In the genomic region with DNA sequence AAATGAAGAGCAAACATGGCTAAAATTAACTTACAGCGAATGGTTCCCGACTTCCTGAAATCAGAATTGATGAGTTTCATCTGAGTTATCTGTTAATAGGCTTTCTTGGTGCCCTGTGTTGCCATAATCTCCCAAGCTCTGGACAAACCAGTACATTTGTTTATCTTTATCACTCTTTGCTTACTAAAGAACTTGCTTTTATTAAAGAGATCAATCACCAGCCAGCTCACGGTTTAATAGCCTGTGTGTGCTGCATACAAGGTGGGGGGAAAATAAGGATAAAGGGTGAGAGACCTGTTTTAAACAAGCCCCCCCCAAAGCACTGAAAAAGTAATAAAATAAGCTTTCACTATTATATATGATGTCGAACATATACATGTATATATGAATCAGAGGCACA, we compare ENCODE assay signal across 19 mouse cellular contexts.
DNase-seq lines count a peak whose midpoint lies in the region; ATAC-seq and TF ChIP-seq lines count a peak whose summit lies in the region.
"Had no signal": no experiment of that assay in that cellular context is flagged by ENCODE, and none has a peak within 500 bp of the region (broad histone marks: within the 10 kb centered on the region; RNA-seq: fewer than 3 reads in every experiment).

No protein-coding gene starts in this region.

- WGBS in midbrain, embryonic 13.5 days, result 73% methylated on average over 4 of the region's 4 CpGs
- 85% methylated on average over 4 of the region's 4 CpGs for WGBS in midbrain, embryonic 10.5 days
- 63% methylated on average over 4 of the region's 4 CpGs for WGBS in forebrain, postnatal 0 days
- 68% methylated on average over 4 of the region's 4 CpGs for WGBS in hindbrain, embryonic 16.5 days
- 71% methylated on average over 4 of the region's 4 CpGs for WGBS in neural tube, embryonic 15.5 days
- WGBS in kidney, embryonic 14.5 days, result 84% methylated on average over 4 of the region's 4 CpGs
- WGBS in stomach, postnatal 0 days, result 25% methylated on average over 4 of the region's 4 CpGs

- no peak for DNase-seq in midbrain, embryonic 10.5 days (ENCODE audit: low spot score)
- no peak for DNase-seq in forebrain, postnatal 0 days
- DNase-seq in stomach, postnatal 0 days (ENCODE audit: low spot score), result no peak
- DNase-seq: cerebellum, adult 2 months; gastrocnemius, postnatal 14 days; heart, adult 18-20 months; heart, postnatal 36 days; left cerebral cortex, postnatal 4 days; liver; lung, postnatal 10 days; thymus, postnatal 14 days had no signal

- H3K9me3 ChIP-seq in midbrain, embryonic 13.5 days, result no peaks in the 10 kb centered on the region
- H3K9me3 ChIP-seq in midbrain, embryonic 10.5 days (replicated peaks), result no peaks in the 10 kb centered on the region
- H3K9me3 ChIP-seq in forebrain, postnatal 0 days (ENCODE audit: low read length), result no peaks in the 10 kb centered on the region
- H3K9me3 ChIP-seq in hindbrain, embryonic 16.5 days (ENCODE audit: control insufficient read depth, low read length), result no peaks in the 10 kb centered on the region
- H3K9me3 ChIP-seq in neural tube, embryonic 15.5 days (replicated peaks), result no peaks in the 10 kb centered on the region
- H3K9me3 ChIP-seq in kidney, embryonic 14.5 days (ENCODE audit: control insufficient read depth, low read length), result no peaks in the 10 kb centered on the region
- no peaks in the 10 kb centered on the region for H3K9me3 ChIP-seq in stomach, postnatal 0 days (ENCODE audit: control insufficient read depth, low read length)
- H3K9me3 ChIP-seq: embryonic facial prominence, embryonic 12.5 days; intestine, embryonic 15.5 days had no signal

- 0 out of 2 replicates have a peak, but pooled peaks have one; percentile 12 for ATAC-seq in midbrain, embryonic 13.5 days
- no peak for ATAC-seq in forebrain, postnatal 0 days
- ATAC-seq in hindbrain, embryonic 16.5 days, result peak; percentile 32; the same call in 1 of the 2 replicates
- peak; percentile 72; the same call in 1 of the 2 replicates for ATAC-seq in neural tube, embryonic 15.5 days (ENCODE audit: low FRiP score)
- no peak for ATAC-seq in kidney, embryonic 14.5 days (ENCODE audit: low FRiP score, low TSS enrichment)
- ATAC-seq in stomach, postnatal 0 days (ENCODE audit: low FRiP score, low TSS enrichment), result no peak
- ATAC-seq: intestine, embryonic 15.5 days had no signal

- H3K27ac ChIP-seq in midbrain, embryonic 13.5 days, result peak overlapping the region; percentile 56
- no peak overlapping the region for H3K27ac ChIP-seq in midbrain, embryonic 10.5 days (replicated peaks)
- peak overlapping the region; percentile 79 for H3K27ac ChIP-seq in forebrain, postnatal 0 days (ENCODE audit: low read depth, low read length)
- H3K27ac ChIP-seq in hindbrain, embryonic 16.5 days (ENCODE audit: low read depth, low read length), result no peak overlapping the region
- 0 out of 2 replicates have a peak overlapping the region, but pooled peaks have one; percentile 3 for H3K27ac ChIP-seq in neural tube, embryonic 15.5 days (replicated peaks)
- no peak overlapping the region for H3K27ac ChIP-seq in kidney, embryonic 14.5 days (ENCODE audit: low read depth, low read length)
- H3K27ac ChIP-seq in stomach, postnatal 0 days (replicated peaks), result no peak overlapping the region
- H3K27ac ChIP-seq: embryonic facial prominence, embryonic 12.5 days; intestine, embryonic 15.5 days; kidney, postnatal 0 days had no signal

- TF ChIP-seq CTCF in forebrain, postnatal 0 days (IDR thresholded peaks at IDR 0.05; ENCODE audit: low read depth), result no peak
- TF ChIP-seq CTCF in stomach, postnatal 0 days (IDR thresholded peaks at IDR 0.05; ENCODE audit: low read depth), result no peak

- no peaks in the 10 kb centered on the region for H3K27me3 ChIP-seq in midbrain, embryonic 13.5 days
- no peaks in the 10 kb centered on the region for H3K27me3 ChIP-seq in midbrain, embryonic 10.5 days (ENCODE audit: low read depth, poor library complexity, severe bottlenecking)
- H3K27me3 ChIP-seq in forebrain, postnatal 0 days (ENCODE audit: insufficient read depth, low read length), result no peaks in the 10 kb centered on the region
- H3K27me3 ChIP-seq in hindbrain, embryonic 16.5 days (replicated peaks; ENCODE audit: control insufficient read depth, insufficient read depth, low read length), result no peaks in the 10 kb centered on the region
- H3K27me3 ChIP-seq in neural tube, embryonic 15.5 days (replicated peaks), result no peaks in the 10 kb centered on the region
- no peaks in the 10 kb centered on the region for H3K27me3 ChIP-seq in kidney, embryonic 14.5 days (ENCODE audit: control insufficient read depth, insufficient read depth, low read length)
- H3K27me3 ChIP-seq in stomach, postnatal 0 days (ENCODE audit: control insufficient read depth, insufficient read depth, low read length), result no peaks in the 10 kb centered on the region
- H3K27me3 ChIP-seq: embryonic facial prominence, embryonic 12.5 days; intestine, embryonic 15.5 days had no signal

- H3K4me3 ChIP-seq in midbrain, embryonic 13.5 days (replicated peaks), result no peak overlapping the region
- H3K4me3 ChIP-seq in midbrain, embryonic 10.5 days, result no peak overlapping the region
- no peak overlapping the region for H3K4me3 ChIP-seq in forebrain, postnatal 0 days (ENCODE audit: low read depth, low read length)
- no peak overlapping the region for H3K4me3 ChIP-seq in hindbrain, embryonic 16.5 days (ENCODE audit: low read length)
- no peak overlapping the region for H3K4me3 ChIP-seq in neural tube, embryonic 15.5 days (replicated peaks)
- H3K4me3 ChIP-seq in kidney, embryonic 14.5 days (ENCODE audit: low read length), result no peak overlapping the region
- no peak overlapping the region for H3K4me3 ChIP-seq in stomach, postnatal 0 days (ENCODE audit: low read depth, low read length)
- H3K4me3 ChIP-seq: embryonic facial prominence, embryonic 12.5 days; erythroblast, embryonic 14.5 days; intestine, embryonic 15.5 days had no signal

- H3K4me1 ChIP-seq in midbrain, embryonic 13.5 days (replicated peaks), result peaks cover 23% of the 10 kb centered on the region
- H3K4me1 ChIP-seq in midbrain, embryonic 10.5 days, result peaks cover 12% of the 10 kb centered on the region
- peaks cover 18% of the 10 kb centered on the region for H3K4me1 ChIP-seq in forebrain, postnatal 0 days (ENCODE audit: insufficient read depth)
- H3K4me1 ChIP-seq in hindbrain, embryonic 16.5 days (ENCODE audit: control insufficient read depth, insufficient read depth, low read depth, low read length), result no peaks in the 10 kb centered on the region; the same call in 1 of the 2 replicates
- peaks cover 13% of the 10 kb centered on the region for H3K4me1 ChIP-seq in neural tube, embryonic 15.5 days
- H3K4me1 ChIP-seq in kidney, embryonic 14.5 days (ENCODE audit: control insufficient read depth, insufficient read depth, low read length), result no peaks in the 10 kb centered on the region
- H3K4me1 ChIP-seq in stomach, postnatal 0 days (replicated peaks; ENCODE audit: control insufficient read depth, insufficient read depth), result no peaks in the 10 kb centered on the region
- H3K4me1 ChIP-seq: intestine, embryonic 15.5 days had no signal

- H3K36me3 ChIP-seq in midbrain, embryonic 13.5 days, result no peaks in the 10 kb centered on the region
- no peaks in the 10 kb centered on the region for H3K36me3 ChIP-seq in midbrain, embryonic 10.5 days
- H3K36me3 ChIP-seq in forebrain, postnatal 0 days (ENCODE audit: insufficient read depth), result no peaks in the 10 kb centered on the region
- no peaks in the 10 kb centered on the region for H3K36me3 ChIP-seq in hindbrain, embryonic 16.5 days (ENCODE audit: control insufficient read depth, insufficient read depth, low read length)
- H3K36me3 ChIP-seq in neural tube, embryonic 15.5 days, result no peaks in the 10 kb centered on the region
- no peaks in the 10 kb centered on the region for H3K36me3 ChIP-seq in kidney, embryonic 14.5 days (ENCODE audit: control insufficient read depth, insufficient read depth, low read length)
- no peaks in the 10 kb centered on the region for H3K36me3 ChIP-seq in stomach, postnatal 0 days (ENCODE audit: control insufficient read depth, insufficient read depth, low read length)
- H3K36me3 ChIP-seq: embryonic facial prominence, embryonic 12.5 days; intestine, embryonic 15.5 days had no signal

- TF ChIP-seq EP300 in stomach, postnatal 0 days (optimal IDR thresholded peaks at IDR 0.05), result no peak

- 0 out of 2 replicates have a peak overlapping the region, but pooled peaks have one; percentile 6 for H3K9ac ChIP-seq in midbrain, embryonic 13.5 days (replicated peaks)
- no peak overlapping the region for H3K9ac ChIP-seq in forebrain, postnatal 0 days
- H3K9ac ChIP-seq in hindbrain, embryonic 16.5 days (ENCODE audit: low read depth, low read length), result no peak overlapping the region
- no peak overlapping the region for H3K9ac ChIP-seq in neural tube, embryonic 15.5 days (replicated peaks)
- H3K9ac ChIP-seq in kidney, embryonic 14.5 days (ENCODE audit: low read depth, low read length), result no peak overlapping the region
- no peak overlapping the region for H3K9ac ChIP-seq in stomach, postnatal 0 days (ENCODE audit: low read length)
- H3K9ac ChIP-seq: embryonic facial prominence, embryonic 12.5 days; intestine, embryonic 15.5 days had no signal

- peak overlapping the region; percentile 28 for H3K4me2 ChIP-seq in midbrain, embryonic 13.5 days (replicated peaks)
- H3K4me2 ChIP-seq in forebrain, postnatal 0 days (ENCODE audit: low read depth), result no peak overlapping the region
- H3K4me2 ChIP-seq in hindbrain, embryonic 16.5 days (ENCODE audit: low read length), result no peak overlapping the region; the same call in 1 of the 2 replicates
- no peak overlapping the region for H3K4me2 ChIP-seq in neural tube, embryonic 15.5 days
- no peak overlapping the region for H3K4me2 ChIP-seq in kidney, embryonic 14.5 days (replicated peaks; ENCODE audit: low read depth, low read length)
- no peak overlapping the region for H3K4me2 ChIP-seq in stomach, postnatal 0 days (replicated peaks; ENCODE audit: low read depth)
- H3K4me2 ChIP-seq: embryonic facial prominence, embryonic 12.5 days; intestine, embryonic 15.5 days had no signal

Comparison
In these comparisons a context has a peak if more than half of its experiments do, and no peak if none do; other contexts are left out.
1. H3K27ac ChIP-seq: peak in midbrain, embryonic 13.5 days (single experiment), forebrain, postnatal 0 days (single experiment) and neural tube, embryonic 15.5 days (single experiment); none in midbrain, embryonic 10.5 days (single experiment), hindbrain, embryonic 16.5 days (single experiment), kidney, embryonic 14.5 days (single experiment) and stomach, postnatal 0 days (single experiment).
2. ATAC-seq: peak in midbrain, embryonic 13.5 days (single experiment), hindbrain, embryonic 16.5 days (single experiment) and neural tube, embryonic 15.5 days (single experiment); none in forebrain, postnatal 0 days (single experiment), kidney, embryonic 14.5 days (single experiment) and stomach, postnatal 0 days (single experiment).